Mouse (Mus musculus) hindbrain, embryonic 15.5 days (tissue): ENCODE results near the gene Pald1. TPM values are rescaled to one million over a fixed set of nuclear protein-coding genes. Genes with fewer than 3 reads are reported as not detected.
A peak's percentile ranks its signal among the peaks of the same experiment; 100 is the strongest.

Source experiments
- ATAC-seq: fragments of 200-750 bp; cut with Nextera tagmentation; 2 replicates; pipeline ENCODE4 v1.8.0; 2017; ENCODE audit warnings: low read depth, moderate number of reproducible peaks, moderate TSS enrichment; ENCODE audit not compliant: low FRiP score
- H3K27ac ChIP-seq: fragments of 300-500 bp; sonication (generic); replicated peaks from 2 replicates; pipeline ENCODE4 v1.5.1; 2015; ENCODE audit warnings: mild to moderate bottlenecking, inconsistent platforms
- H3K27me3 ChIP-seq: fragments of 300-500 bp; sonication (generic); 2 replicates; pipeline ENCODE4 v1.6.1; 2015; ENCODE audit warnings: control low read depth, inconsistent platforms
- H3K36me3 ChIP-seq: fragments of 300-500 bp; sonication (generic); 2 replicates; pipeline ENCODE4 v1.6.1; 2015; ENCODE audit warnings: control low read depth, inconsistent platforms
- H3K4me1 ChIP-seq: fragments of 300-500 bp; sonication (generic); replicated peaks from 2 replicates; pipeline ENCODE4 v1.6.1; 2015; ENCODE audit warnings: control low read depth, inconsistent platforms
- H3K4me2 ChIP-seq: fragments of 300-500 bp; sonication (generic); 2 replicates; pipeline ENCODE4 v1.6.1; 2015; ENCODE audit warnings: moderate library complexity, mild to moderate bottlenecking, inconsistent platforms
- H3K4me3 ChIP-seq: fragments of 300-500 bp; sonication (generic); 2 replicates; pipeline ENCODE4 v1.5.1; 2015; ENCODE audit warnings: mild to moderate bottlenecking, inconsistent platforms
- H3K9ac ChIP-seq: fragments of 300-500 bp; sonication (generic); 2 replicates; pipeline ENCODE4 v1.6.1; 2015; ENCODE audit warnings: inconsistent platforms
- H3K9me3 ChIP-seq: fragments of 300-500 bp; sonication (generic); 2 replicates; pipeline ENCODE4 v1.6.1; 2016; ENCODE audit warnings: control low read depth, inconsistent platforms
- WGBS: fragments of 180-500 bp; shearing (Covaris S2); methylation state at CpG from one replicate; pipeline ENCODE4 v1.1.7; 2015; 5-methylcytosine and 5-hydroxymethylcytosine counted together
- polyA plus RNA-seq: library from polyadenylated mRNA; unstranded; fragments of >200 nt; fragmentation: Nextera tagmentation; extraction: Ambion mirVana; gene quantifications from 2 replicates; pipeline ENCODE4 v1.2.1, GENCODE M21; 2015

Gene Pald1
- polyA plus RNA-seq, 1 experiment from 2014 or later, result 32.4 TPM

DNA sequence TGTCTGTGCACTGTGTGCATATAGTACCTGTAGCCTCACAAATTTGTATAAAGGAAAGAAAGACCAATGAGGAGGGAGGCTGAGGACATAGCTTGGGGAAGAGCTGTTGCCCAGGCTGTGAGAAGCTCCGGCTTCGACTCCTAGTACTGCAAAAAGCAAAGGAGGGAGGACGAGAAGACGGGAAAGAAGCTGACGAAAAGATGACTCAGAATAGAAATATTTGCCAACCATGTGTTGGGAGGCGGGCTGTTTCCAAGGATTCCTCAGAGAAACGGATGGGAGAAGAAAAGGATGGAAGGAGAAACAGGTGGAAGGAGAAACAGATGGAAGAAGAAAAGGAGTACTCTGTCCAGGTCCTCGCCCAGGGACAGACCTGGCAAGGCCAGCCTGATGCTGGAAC lies 89.1 kb downstream of the Pald1 start:
- no peak for ATAC-seq
- no peak overlapping the region for H3K9ac ChIP-seq
- H3K4me3 ChIP-seq, result no peak overlapping the region
- 82% methylated on average over 8 of the region's 8 CpGs for WGBS
- no peaks in the 10 kb centered on the region for H3K36me3 ChIP-seq
- H3K9me3 ChIP-seq, result no peaks in the 10 kb centered on the region
- no peak overlapping the region for H3K4me2 ChIP-seq
- no peaks in the 10 kb centered on the region for H3K27me3 ChIP-seq
- H3K27ac ChIP-seq, result no peak overlapping the region
- H3K4me1 ChIP-seq, result no peaks in the 10 kb centered on the region

DNA sequence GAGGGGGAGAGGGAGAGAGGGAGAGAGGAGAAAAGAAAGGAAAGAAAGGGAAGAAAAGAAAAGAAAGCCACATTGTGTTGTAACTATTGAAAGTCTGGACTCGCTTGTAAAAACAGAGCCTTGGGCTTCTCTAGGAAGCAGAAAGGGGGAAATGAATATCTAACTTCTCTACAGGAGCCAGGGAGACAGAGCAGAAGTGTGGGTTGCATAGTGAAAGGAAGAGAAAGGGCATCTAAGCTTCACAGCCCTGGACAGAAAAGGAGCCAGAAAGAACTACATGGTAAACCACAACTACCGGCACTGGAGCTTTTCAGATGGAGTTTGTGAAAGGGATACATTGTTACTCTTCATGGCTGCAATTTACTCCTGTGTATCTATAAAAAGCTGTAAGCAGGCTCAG lies 92.9 kb downstream of the Pald1 start:
- Histone ChIP-seq H3K9ac (no peak overlapping the region), H3K36me3 (no peaks in the 10 kb centered on the region), H3K4me1 (peaks cover 2% of the 10 kb centered on the region; the same call in 1 of the 2 replicates), H3K27ac (no peak overlapping the region), H3K27me3 (no peaks in the 10 kb centered on the region), H3K4me2 (no peak overlapping the region), H3K4me3 (no peak overlapping the region), H3K9me3 (no peaks in the 10 kb centered on the region)
- ATAC-seq, result no peak
- 29% methylated on average over 2 of the region's 2 CpGs for WGBS

DNA sequence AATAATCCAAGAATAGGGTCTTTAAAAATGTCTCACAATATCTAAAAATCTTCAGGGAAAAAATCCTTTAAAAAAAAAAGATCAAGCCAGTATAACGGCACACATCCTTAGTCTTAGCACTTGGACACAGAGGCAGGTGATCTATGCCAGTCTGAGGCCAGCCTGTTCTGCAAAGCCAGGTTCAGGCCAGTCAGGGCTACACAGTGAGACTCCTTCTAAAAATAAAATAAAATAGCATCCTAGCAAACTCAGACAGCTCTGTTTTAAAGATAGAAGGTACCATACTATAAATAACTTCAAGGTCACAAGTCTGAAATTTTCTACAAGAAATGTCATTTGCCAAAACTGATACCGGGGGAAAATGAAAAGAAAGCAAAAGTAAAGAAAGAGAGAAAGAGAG lies 93.3 kb downstream of the Pald1 start:
- Histone ChIP-seq H3K36me3 (no peaks in the 10 kb centered on the region), H3K27ac (no peak overlapping the region), H3K4me1 (peaks cover 7% of the 10 kb centered on the region; the same call in 1 of the 2 replicates), H3K4me2 (no peak overlapping the region), H3K9me3 (no peaks in the 10 kb centered on the region), H3K9ac (no peak overlapping the region), H3K27me3 (no peaks in the 10 kb centered on the region), H3K4me3 (no peak overlapping the region)
- 79% methylated on average over 2 of the region's 2 CpGs for WGBS
- ATAC-seq, result no peak

DNA sequence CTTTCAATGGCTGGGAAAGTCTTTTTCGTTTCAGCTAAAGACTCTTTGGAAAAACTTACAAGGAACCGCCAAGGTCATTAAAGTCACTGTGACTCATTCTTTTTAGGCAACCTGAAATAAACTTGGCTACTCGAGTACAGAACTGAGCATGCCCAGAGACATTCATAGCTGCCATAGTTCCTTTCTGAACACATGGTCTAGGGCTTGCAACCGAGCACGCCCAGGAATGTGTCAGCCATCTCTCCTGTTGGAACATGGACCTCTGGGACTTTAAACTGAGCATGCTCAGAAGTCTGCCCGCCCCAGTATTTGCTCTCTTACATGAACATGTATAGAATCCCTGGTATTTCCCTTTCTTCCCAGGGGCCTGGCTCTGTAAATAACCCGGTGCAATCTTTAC lies 97.1 kb downstream of the Pald1 start:
- no peak for ATAC-seq
- Histone ChIP-seq H3K27me3 (no peaks in the 10 kb centered on the region), H3K4me3 (no peak overlapping the region), H3K4me1 (peaks cover 8% of the 10 kb centered on the region; the same call in 1 of the 2 replicates), H3K9ac (no peak overlapping the region), H3K4me2 (no peak overlapping the region), H3K27ac (no peak overlapping the region), H3K9me3 (no peaks in the 10 kb centered on the region), H3K36me3 (no peaks in the 10 kb centered on the region)
- 72% methylated on average over 7 of the region's 7 CpGs for WGBS

DNA sequence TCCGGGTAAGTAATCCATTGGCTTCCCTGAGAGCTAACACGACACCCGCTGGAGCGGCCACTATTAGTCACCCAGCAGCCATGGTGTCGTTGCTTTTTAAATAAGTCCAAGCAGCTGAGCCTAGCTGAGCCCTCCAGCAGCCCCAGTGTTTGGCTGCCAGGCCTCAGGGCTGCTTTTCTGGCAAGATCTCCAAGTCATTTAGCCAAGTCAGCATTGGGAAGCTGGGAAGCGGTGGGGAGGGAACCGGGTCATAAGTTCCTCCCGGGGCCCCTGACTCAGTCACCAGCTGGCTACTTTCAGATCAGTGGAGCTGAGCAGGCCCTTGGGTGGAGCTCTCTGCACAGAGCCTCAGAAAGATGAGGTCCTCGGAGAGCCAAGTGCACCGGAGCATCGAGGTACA lies 98.1 kb downstream of the Pald1 start:
- Histone ChIP-seq H3K4me1 (peaks cover 8% of the 10 kb centered on the region; the same call in 1 of the 2 replicates), H3K27me3 (no peaks in the 10 kb centered on the region), H3K4me3 (no peak overlapping the region), H3K36me3 (no peaks in the 10 kb centered on the region), H3K4me2 (no peak overlapping the region), H3K9me3 (no peaks in the 10 kb centered on the region), H3K9ac (no peak overlapping the region), H3K27ac (no peak overlapping the region)
- ATAC-seq, result no peak
- 61% methylated on average over 11 of the region's 11 CpGs for WGBS

DNA sequence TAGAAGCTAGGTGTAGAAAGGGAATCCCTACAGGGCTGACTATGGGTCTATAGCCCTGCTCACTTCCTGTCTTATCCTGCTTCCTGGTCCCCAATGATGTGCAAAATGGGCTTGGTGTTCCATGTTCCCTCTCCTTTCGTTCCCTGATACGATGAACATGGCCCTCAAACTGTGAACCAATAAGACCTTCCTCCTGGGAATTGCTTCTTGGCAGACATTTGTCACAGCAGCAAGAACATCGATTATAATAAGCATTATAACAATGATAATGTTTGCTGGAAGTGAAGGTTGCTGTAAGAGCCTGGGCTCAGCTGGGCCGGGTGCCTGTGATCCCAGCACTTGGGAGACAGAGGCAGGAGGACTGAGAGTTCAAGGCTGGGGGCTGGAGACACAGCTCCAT lies 99.0 kb downstream of the Pald1 start:
- Histone ChIP-seq H3K4me2 (no peak overlapping the region), H3K27me3 (no peaks in the 10 kb centered on the region), H3K27ac (no peak overlapping the region), H3K36me3 (no peaks in the 10 kb centered on the region), H3K9ac (no peak overlapping the region), H3K4me3 (no peak overlapping the region), H3K4me1 (peaks cover 8% of the 10 kb centered on the region; the same call in 1 of the 2 replicates), H3K9me3 (no peaks in the 10 kb centered on the region)
- no peak for ATAC-seq
- WGBS, result 82% methylated on average over 4 of the region's 4 CpGs

DNA sequence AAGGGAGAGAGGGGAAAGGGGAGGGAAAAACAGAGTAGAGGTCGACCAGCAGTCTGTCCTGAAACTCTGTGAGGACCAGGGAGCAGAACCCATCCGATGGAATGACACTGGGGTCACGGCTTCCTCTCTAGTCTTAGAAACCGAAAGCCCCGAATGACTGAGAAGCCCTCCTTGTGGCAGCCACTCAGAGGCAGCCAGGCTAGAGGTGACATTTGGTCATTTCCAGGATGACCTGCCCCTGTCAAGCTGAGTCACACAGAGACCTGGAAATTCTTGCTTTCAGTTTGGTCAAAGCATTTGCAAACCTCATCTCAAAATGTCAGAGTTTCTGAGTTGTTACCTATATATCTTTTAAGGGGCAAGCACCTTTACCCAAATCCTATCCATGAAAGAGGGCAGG lies 102.2 kb downstream of the Pald1 start:
- 82% methylated on average over 5 of the region's 5 CpGs for WGBS
- Histone ChIP-seq H3K27ac (no peak overlapping the region), H3K9ac (no peak overlapping the region), H3K36me3 (no peaks in the 10 kb centered on the region), H3K9me3 (no peaks in the 10 kb centered on the region), H3K4me3 (no peak overlapping the region), H3K27me3 (no peaks in the 10 kb centered on the region), H3K4me1 (peaks cover 10% of the 10 kb centered on the region; the same call in 1 of the 2 replicates), H3K4me2 (no peak overlapping the region)
- no peak for ATAC-seq

DNA sequence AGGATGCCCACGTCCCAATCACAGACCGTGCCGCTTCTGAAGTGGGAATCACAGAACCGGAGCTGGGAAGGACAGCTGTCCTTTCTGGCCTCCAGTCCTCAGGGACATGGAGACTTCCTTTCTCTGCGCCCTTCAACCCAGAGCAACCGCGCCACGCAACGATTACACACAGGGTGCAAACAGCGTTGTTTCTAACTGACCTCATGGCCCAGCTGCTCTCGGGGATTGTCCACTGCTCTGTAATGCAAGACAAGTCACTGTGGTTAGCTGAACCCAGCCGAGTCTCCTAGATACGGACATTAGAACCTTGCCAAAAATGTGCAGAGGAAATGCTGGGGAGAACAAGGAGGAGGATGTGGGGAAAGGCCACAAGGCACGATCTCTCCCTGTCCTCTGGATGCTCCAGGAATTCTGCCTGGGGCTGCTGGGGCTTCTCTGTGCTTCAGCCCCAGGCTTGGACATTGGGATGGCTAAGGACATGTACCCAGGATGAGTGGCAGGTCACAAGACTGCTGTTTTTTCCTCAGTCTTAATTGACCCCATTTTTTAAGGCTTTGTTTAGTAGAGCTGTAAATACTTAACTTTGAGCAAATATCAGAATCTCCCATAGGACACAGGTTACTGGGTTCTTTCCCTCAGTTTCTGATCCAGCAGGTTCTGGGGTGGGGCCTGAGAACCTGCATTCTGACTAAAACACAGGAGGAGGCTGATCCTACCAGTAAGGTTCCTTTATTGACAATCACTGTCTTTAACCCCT lies 105.2 kb downstream of the Pald1 start:
- ATAC-seq, result no peak
- peaks cover 12% of the 10 kb centered on the region for H3K4me1 ChIP-seq
- WGBS, result 50% methylated on average over 14 of the region's 14 CpGs
- no peaks in the 10 kb centered on the region for H3K36me3 ChIP-seq
- no peak overlapping the region for H3K4me2 ChIP-seq
- no peaks in the 10 kb centered on the region for H3K9me3 ChIP-seq
- no peak overlapping the region for H3K4me3 ChIP-seq
- no peaks in the 10 kb centered on the region for H3K27me3 ChIP-seq
- no peak overlapping the region for H3K27ac ChIP-seq
- H3K9ac ChIP-seq, result no peak overlapping the region

DNA sequence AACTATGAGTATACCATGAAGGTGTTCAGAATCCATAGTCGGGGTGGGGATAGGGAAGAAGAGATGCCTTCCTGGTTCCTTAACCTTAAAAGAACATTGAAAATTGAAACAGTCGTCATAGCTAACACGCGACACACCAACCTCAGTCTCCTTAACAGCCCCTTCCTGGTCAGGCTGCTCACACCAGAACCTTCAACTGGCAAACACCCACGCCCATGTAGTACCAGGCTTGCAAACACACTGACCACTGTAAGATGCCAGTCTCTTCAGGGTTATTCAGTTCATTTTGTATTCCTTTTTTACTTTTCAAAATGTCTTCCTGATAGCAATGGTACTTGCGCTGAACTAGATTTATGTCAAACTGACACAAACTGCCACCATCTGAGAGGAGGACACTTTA lies 106.3 kb downstream of the Pald1 start:
- no peaks in the 10 kb centered on the region for H3K9me3 ChIP-seq
- 94% methylated on average over 6 of the region's 6 CpGs for WGBS
- ATAC-seq, result no peak

DNA sequence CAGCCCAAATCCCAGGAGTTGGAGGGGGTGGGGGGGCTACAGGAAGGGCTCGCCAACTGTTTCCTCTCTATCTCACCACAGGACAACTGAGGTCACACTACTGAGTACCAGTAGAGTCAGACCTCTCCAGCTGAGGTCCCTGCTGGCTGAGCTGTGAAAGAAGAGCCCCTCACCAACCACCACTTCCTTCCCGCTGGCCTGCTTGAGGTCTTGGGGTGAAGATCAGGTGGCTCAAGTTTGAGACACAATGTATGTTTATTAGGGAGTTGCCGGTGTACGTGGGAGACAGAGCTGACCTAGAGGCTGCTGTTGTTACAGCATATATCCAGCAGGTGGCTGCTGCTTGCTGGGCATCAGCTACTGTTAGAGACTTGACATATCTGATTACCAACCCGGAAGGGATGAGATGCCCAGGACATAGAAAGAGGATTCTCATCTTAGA lies 107.6 kb downstream of the Pald1 start:
- 2% methylated on average over 5 of the region's 5 CpGs for WGBS
- no peaks in the 10 kb centered on the region for H3K36me3 ChIP-seq
- no peak overlapping the region for H3K4me2 ChIP-seq
- ATAC-seq, result peak; percentile 36; the same call in 1 of the 2 replicates
- no peaks in the 10 kb centered on the region for H3K9me3 ChIP-seq
- no peak overlapping the region for H3K9ac ChIP-seq
- H3K27ac ChIP-seq, result no peak overlapping the region
- H3K27me3 ChIP-seq, result peaks cover 11% of the 10 kb centered on the region
- peaks cover 20% of the 10 kb centered on the region for H3K4me1 ChIP-seq
- no peak overlapping the region for H3K4me3 ChIP-seq

More for the DNA sequence above, 106.3 kb downstream of the Pald1 start:
- Histone ChIP-seq H3K4me1 (peaks cover 20% of the 10 kb centered on the region), H3K27ac (no peak overlapping the region), H3K4me3 (no peak overlapping the region), H3K4me2 (no peak overlapping the region), H3K27me3 (peaks cover 7% of the 10 kb centered on the region), H3K36me3 (no peaks in the 10 kb centered on the region), H3K9ac (no peak overlapping the region)

DNA sequence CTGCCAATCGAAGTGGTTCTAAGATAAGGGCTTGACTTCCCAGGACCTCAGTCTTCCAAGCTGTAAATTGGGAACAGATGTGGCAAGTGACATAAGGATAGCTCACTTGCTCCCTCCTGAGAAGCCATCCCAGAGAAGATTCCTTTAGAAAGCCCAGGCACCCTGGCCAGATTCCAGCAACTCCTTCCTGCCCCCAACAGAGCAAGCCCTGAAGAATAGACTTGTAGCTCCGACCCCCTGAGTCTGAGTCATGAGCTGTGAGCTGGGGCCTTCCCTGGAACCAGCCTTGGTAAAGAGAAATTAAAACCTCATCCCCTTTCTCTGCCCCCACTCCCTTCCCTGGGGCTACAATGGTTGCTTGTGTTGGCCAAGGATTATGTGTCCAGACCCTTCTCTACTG lies 108.8 kb downstream of the Pald1 start:
- WGBS, result 70% methylated on average over 2 of the region's 2 CpGs
- Histone ChIP-seq H3K27ac (no peak overlapping the region), H3K9ac (no peak overlapping the region), H3K4me3 (no peak overlapping the region), H3K4me1 (peaks cover 20% of the 10 kb centered on the region), H3K9me3 (no peaks in the 10 kb centered on the region), H3K36me3 (no peaks in the 10 kb centered on the region), H3K4me2 (no peak overlapping the region), H3K27me3 (peaks cover 11% of the 10 kb centered on the region)
- ATAC-seq, result no peak

DNA sequence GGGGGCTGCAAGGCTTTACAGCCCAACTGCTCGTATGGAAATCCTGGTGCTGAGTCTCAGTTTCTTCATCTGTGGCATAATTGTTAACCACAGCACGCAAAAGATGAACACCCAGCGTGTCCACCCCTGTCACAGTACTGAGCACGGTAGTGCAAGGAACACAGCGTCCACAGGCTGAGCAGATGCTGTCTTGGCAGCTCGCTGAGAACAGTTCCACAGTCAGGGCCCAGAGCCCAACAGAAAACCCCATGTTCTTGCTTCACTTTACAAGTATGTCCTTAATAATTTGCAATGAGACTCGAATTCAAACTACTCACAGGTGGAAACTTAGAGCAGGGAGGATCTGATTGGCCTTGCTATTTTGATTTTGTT lies 109.5 kb downstream of the Pald1 start:
- Histone ChIP-seq H3K9ac (0 out of 2 replicates have a peak overlapping the region, but pooled peaks have one; percentile 25), H3K4me2 (peak overlapping the region; percentile 93), H3K36me3 (no peaks in the 10 kb centered on the region), H3K4me1 (peaks cover 20% of the 10 kb centered on the region), H3K4me3 (peak overlapping the region; percentile 45; the same call in 1 of the 2 replicates), H3K9me3 (no peaks in the 10 kb centered on the region), H3K27ac (no peak overlapping the region), H3K27me3 (peaks cover 11% of the 10 kb centered on the region)
- ATAC-seq, result no peak
- 44% methylated on average over 7 of the region's 7 CpGs for WGBS
